Mouse (Mus musculus) hindbrain, embryonic 16.5 days (tissue): ENCODE results near the gene Mlph. TPM values are rescaled to one million over a fixed set of nuclear protein-coding genes. Genes with fewer than 3 reads are reported as not detected.

ENCODE experiments used
- ATAC-seq: fragments of 200-750 bp; cut with Nextera tagmentation; 2 replicates; pipeline ENCODE4 v1.8.0; 2017; ENCODE audit warnings: moderate TSS enrichment, moderate library complexity
- H3K27ac ChIP-seq: fragments of 300-500 bp; sonication (generic); 2 replicates; pipeline ENCODE4 v1.5.1; 2014; ENCODE audit warnings: low read depth, mild to moderate bottlenecking, control low read depth, low read length, moderate library complexity
- H3K27me3 ChIP-seq: fragments of 300-500 bp; sonication (generic); replicated peaks from 2 replicates; pipeline ENCODE4 v1.6.1; 2014; ENCODE audit warnings: low read length; ENCODE audit not compliant: control insufficient read depth, insufficient read depth
- H3K36me3 ChIP-seq: fragments of 300-500 bp; sonication (generic); 2 replicates; pipeline ENCODE4 v1.6.1; 2014; ENCODE audit warnings: mild to moderate bottlenecking, low read length, moderate library complexity, mixed read lengths; ENCODE audit not compliant: control insufficient read depth, insufficient read depth
- H3K4me1 ChIP-seq: fragments of 300-500 bp; sonication (generic); 2 replicates; pipeline ENCODE4 v1.6.1; 2014; ENCODE audit warnings: low read depth, low read length; ENCODE audit not compliant: control insufficient read depth, insufficient read depth
- H3K4me2 ChIP-seq: fragments of 300-500 bp; sonication (generic); 2 replicates; pipeline ENCODE4 v1.6.1; 2014; ENCODE audit warnings: mild to moderate bottlenecking, low read length, control low read depth, moderate library complexity
- H3K4me3 ChIP-seq: fragments of 300-500 bp; sonication (generic); 2 replicates; pipeline ENCODE4 v1.5.1; 2014; ENCODE audit warnings: mild to moderate bottlenecking, low read length, control low read depth, moderate library complexity
- H3K9ac ChIP-seq: fragments of 300-500 bp; sonication (generic); 2 replicates; pipeline ENCODE4 v1.6.1; 2014; ENCODE audit warnings: low read depth, mild to moderate bottlenecking, control low read depth, low read length, moderate library complexity
- H3K9me3 ChIP-seq: fragments of 300-500 bp; sonication (generic); 2 replicates; pipeline ENCODE4 v1.6.1; 2014; ENCODE audit warnings: mild to moderate bottlenecking, low read length, moderate library complexity; ENCODE audit not compliant: control insufficient read depth
- WGBS: fragments of 180-500 bp; shearing (Covaris S2); extraction: QIAGEN DNeasy Blood & Tissue Kit; methylation state at CpG from one replicate; pipeline ENCODE4 v1.1.7; 2014; 5-methylcytosine and 5-hydroxymethylcytosine counted together
- polyA plus RNA-seq: library from polyadenylated mRNA; unstranded; fragments of >200 nt; fragmentation: Nextera tagmentation; extraction: Ambion mirVana; gene quantifications from 2 replicates; pipeline ENCODE4 v1.2.1, GENCODE M21; 2015

The Mlph gene
- polyA plus RNA-seq, 1 experiment from 2014 or later: 0.18 TPM

GRCm38 (mm10) chr1:90969881-90970390 is 55.1 kb downstream of the Mlph start:
- 85% methylated on average over 10 of the region's 10 CpGs for WGBS
- no peak for ATAC-seq
- H3K4me2 ChIP-seq: no peak overlapping the region
- peaks cover 26% of the 10 kb centered on the region for H3K4me1 ChIP-seq
- H3K36me3 ChIP-seq: no peaks in the 10 kb centered on the region
- no peaks in the 10 kb centered on the region for H3K27me3 ChIP-seq
- H3K9ac ChIP-seq: no peak overlapping the region
- H3K9me3 ChIP-seq: no peaks in the 10 kb centered on the region
- H3K27ac ChIP-seq: no peak overlapping the region
- no peak overlapping the region for H3K4me3 ChIP-seq

GRCm38 (mm10) chr1:90972911-90973573 is 58.2 kb downstream of the Mlph start:
- Histone ChIP-seq H3K36me3 (no peaks in the 10 kb centered on the region), H3K9me3 (no peaks in the 10 kb centered on the region), H3K27me3 (no peaks in the 10 kb centered on the region), H3K4me3 (no peak overlapping the region), H3K4me2 (no peak overlapping the region; the same call in 1 of the 2 replicates), H3K4me1 (peaks cover 30% of the 10 kb centered on the region), H3K27ac (no peak overlapping the region), H3K9ac (peak overlapping the region; percentile 32; the same call in 1 of the 2 replicates)
- peak; percentile 84 for ATAC-seq
- WGBS: 15% methylated on average over 9 of the region's 9 CpGs

- H3K36me3 ChIP-seq: no peaks in the 10 kb centered on the region
- H3K27me3 ChIP-seq: no peaks in the 10 kb centered on the region
- no peak overlapping the region for H3K4me3 ChIP-seq
- H3K9me3 ChIP-seq: no peaks in the 10 kb centered on the region
- 0 out of 2 replicates have a peak overlapping the region, but pooled peaks have one; percentile 24 for H3K9ac ChIP-seq
- ATAC-seq: peak; percentile 38
- no peak overlapping the region for H3K27ac ChIP-seq
- H3K4me1 ChIP-seq: peaks cover 30% of the 10 kb centered on the region
- 66% methylated on average over 2 of the region's 2 CpGs for WGBS
- H3K4me2 ChIP-seq: no peak overlapping the region
Measured at GRCm38 (mm10) chr1:90973574-90973911, 58.7 kb downstream of the Mlph start.

GRCm38 (mm10) chr1:90974906-90975649 is 60.2 kb downstream of the Mlph start:
- peak overlapping the region; percentile 23; the same call in 1 of the 2 replicates for H3K27ac ChIP-seq
- WGBS: 5% methylated on average over 12 of the region's 12 CpGs
- H3K4me3 ChIP-seq: no peak overlapping the region; the same call in 1 of the 2 replicates

GRCm38 (mm10) chr1:90975960-90976359 is 61.1 kb downstream of the Mlph start:
- ATAC-seq: no peak
- Histone ChIP-seq H3K4me3 (no peak overlapping the region), H3K27me3 (no peaks in the 10 kb centered on the region), H3K36me3 (no peaks in the 10 kb centered on the region), H3K9ac (no peak overlapping the region), H3K27ac (no peak overlapping the region), H3K9me3 (no peaks in the 10 kb centered on the region), H3K4me2 (no peak overlapping the region), H3K4me1 (peaks cover 30% of the 10 kb centered on the region)
- WGBS: 48% methylated on average over 4 of the region's 4 CpGs

More at GRCm38 (mm10) chr1:90974906-90975649, 60.2 kb downstream of the Mlph start:
- H3K4me2 ChIP-seq: peak overlapping the region; percentile 49
- H3K4me1 ChIP-seq: peaks cover 30% of the 10 kb centered on the region
- peak overlapping the region; percentile 38 for H3K9ac ChIP-seq
- H3K9me3 ChIP-seq: no peaks in the 10 kb centered on the region
- no peaks in the 10 kb centered on the region for H3K27me3 ChIP-seq
- peak; percentile 82 for ATAC-seq
- H3K36me3 ChIP-seq: no peaks in the 10 kb centered on the region

- whole genome bisulfite sequencing: 81% methylated on average over 10 of the region's 10 CpGs
- ATAC-seq: no peak
- H3K4me3 ChIP-seq: no peak overlapping the region
- H3K27ac ChIP-seq: no peak overlapping the region
- no peak overlapping the region for H3K4me2 ChIP-seq
- no peaks in the 10 kb centered on the region for H3K4me1 ChIP-seq
- no peak overlapping the region for H3K9ac ChIP-seq
- H3K27me3 ChIP-seq: no peaks in the 10 kb centered on the region
- H3K9me3 ChIP-seq: no peaks in the 10 kb centered on the region
- no peaks in the 10 kb centered on the region for H3K36me3 ChIP-seq
Measured at GRCm38 (mm10) chr1:90980638-90981330, 65.9 kb downstream of the Mlph start.

GRCm38 (mm10) chr1:90981346-90981745 is 66.5 kb downstream of the Mlph start:
- H3K4me2 ChIP-seq: no peak overlapping the region
- H3K27me3 ChIP-seq: no peaks in the 10 kb centered on the region
- H3K27ac ChIP-seq: no peak overlapping the region
- ATAC-seq: no peak
- no peaks in the 10 kb centered on the region for H3K36me3 ChIP-seq
- no peak overlapping the region for H3K9ac ChIP-seq
- no peaks in the 10 kb centered on the region for H3K9me3 ChIP-seq
- no peaks in the 10 kb centered on the region for H3K4me1 ChIP-seq
- no peak overlapping the region for H3K4me3 ChIP-seq
- WGBS: 71% methylated on average over 3 of the region's 3 CpGs

- Histone ChIP-seq H3K9ac (no peak overlapping the region), H3K27ac (no peak overlapping the region), H3K27me3 (0 out of 2 replicates have a peak, but pooled peaks cover 2% of the 10 kb centered on the region), H3K4me2 (no peak overlapping the region), H3K4me1 (peaks cover 13% of the 10 kb centered on the region), H3K4me3 (no peak overlapping the region), H3K9me3 (no peaks in the 10 kb centered on the region), H3K36me3 (no peaks in the 10 kb centered on the region)
- 93% methylated on average over 1 of the region's 1 CpGs for WGBS
- ATAC-seq: no peak
Measured at GRCm38 (mm10) chr1:90995916-90996315, 81.0 kb downstream of the Mlph start.

- Histone ChIP-seq H3K9me3 (no peaks in the 10 kb centered on the region), H3K4me1 (peaks cover 13% of the 10 kb centered on the region), H3K36me3 (no peaks in the 10 kb centered on the region), H3K9ac (no peak overlapping the region), H3K4me3 (no peak overlapping the region), H3K27me3 (0 out of 2 replicates have a peak, but pooled peaks cover 2% of the 10 kb centered on the region), H3K4me2 (no peak overlapping the region), H3K27ac (no peak overlapping the region)
- ATAC-seq: no peak
- WGBS: 82% methylated on average over 4 of the region's 4 CpGs
Measured at GRCm38 (mm10) chr1:90997136-90997535, 82.3 kb downstream of the Mlph start.
